Mouse (Mus musculus) myocyte (in vitro differentiated cells): ENCODE measurements at regions not wholly inside any gene's neighbourhood (a gene's known extent, or its start where the extent isn't known, plus 50 kb on each side); places are given as distances from the start of the nearest gene placed in this dataset.

Source experiments
- H3K27me3 ChIP-seq: one replicate; pipeline ENCODE4 v1.6.1; 2011; ENCODE audit not compliant: control insufficient read depth, insufficient read depth, insufficient read length
- H3K36me3 ChIP-seq: one replicate; pipeline ENCODE4 v1.6.1; 2011; ENCODE audit not compliant: control insufficient read depth, insufficient read depth
- H3K4me2 ChIP-seq: one replicate; pipeline ENCODE4 v1.6.1; 2011; ENCODE audit warnings: low read depth, control low read depth
- H3K4me3 ChIP-seq: one replicate; pipeline ENCODE4 v1.5.1; 2011; ENCODE audit warnings: mild to moderate bottlenecking, control low read depth, moderate library complexity
- H3K79me2 ChIP-seq: one replicate; pipeline ENCODE4 v1.6.1; 2011; ENCODE audit not compliant: control insufficient read depth, insufficient read depth
- H3ac ChIP-seq: one replicate; pipeline ENCODE4 v1.6.1; 2011; ENCODE audit not compliant: control insufficient read depth, insufficient read length
- CEBPB ChIP-seq: IDR thresholded peaks from 2 replicates; pipeline ENCODE4 v1.6.1; 2011; ENCODE audit warnings: mild to moderate bottlenecking, moderate library complexity; ENCODE audit not compliant: poor library complexity, insufficient read depth, severe bottlenecking
- E2F4 ChIP-seq: IDR thresholded peaks from one replicate; pipeline ENCODE4 v1.6.1; 2011; ENCODE audit warnings: mild to moderate bottlenecking, control low read depth, moderate library complexity; ENCODE audit not compliant: insufficient read depth
- MAX ChIP-seq: IDR thresholded peaks from one replicate; pipeline ENCODE4 v1.6.1; 2011; ENCODE audit warnings: low read depth, mild to moderate bottlenecking, control low read depth
- MYOD1 ChIP-seq, 3 experiments: IDR thresholded peaks; one replicate each; pipeline ENCODE4 v1.6.1; 2011; ENCODE audit warnings: control low read depth in 2 of 3, low read depth in 2 of 3, mild to moderate bottlenecking in 2 of 3, moderate library complexity in 1 of 3; ENCODE audit not compliant: insufficient read length in 2 of 3, control insufficient read depth in 1 of 3
- MYOG ChIP-seq, 3 experiments: IDR thresholded peaks; one replicate each; pipeline ENCODE4 v1.6.1; 2011; ENCODE audit warnings: control low read depth in 2 of 3, low read depth in 2 of 3, mild to moderate bottlenecking in 2 of 3; ENCODE audit not compliant: insufficient read length in 2 of 3, control insufficient read depth in 1 of 3, insufficient read depth in 1 of 3
- POLR2A ChIP-seq: IDR thresholded peaks from one replicate; pipeline ENCODE4 v1.6.1; 2011; ENCODE audit warnings: low read depth, mild to moderate bottlenecking, control low read depth, moderate library complexity; ENCODE audit not compliant: insufficient read length
- POLR2AphosphoS2 ChIP-seq: IDR thresholded peaks from one replicate; pipeline ENCODE4 v1.6.1; 2011; ENCODE audit warnings: low read depth, control low read depth; ENCODE audit not compliant: insufficient read length
- REST ChIP-seq: IDR thresholded peaks from one replicate; pipeline ENCODE4 v1.6.1; 2011; ENCODE audit warnings: mild to moderate bottlenecking, control low read depth, moderate library complexity; ENCODE audit not compliant: insufficient read depth, insufficient read length
- SRF ChIP-seq: IDR thresholded peaks from one replicate; pipeline ENCODE4 v1.6.1; 2011; ENCODE audit warnings: low read depth; ENCODE audit not compliant: control insufficient read depth, insufficient read length
- TCF12 ChIP-seq: IDR thresholded peaks from one replicate; pipeline ENCODE4 v1.6.1; 2011; ENCODE audit warnings: mild to moderate bottlenecking, control low read depth; ENCODE audit not compliant: poor library complexity, insufficient read depth, severe bottlenecking
- TCF3 ChIP-seq: IDR thresholded peaks from one replicate; pipeline ENCODE4 v1.6.1; 2011; ENCODE audit warnings: low read depth, control low read depth; ENCODE audit not compliant: insufficient read length
- USF1 ChIP-seq: IDR thresholded peaks from one replicate; pipeline ENCODE4 v1.6.1; 2011; ENCODE audit warnings: low read depth, mild to moderate bottlenecking, control low read depth, moderate library complexity

DNA sequence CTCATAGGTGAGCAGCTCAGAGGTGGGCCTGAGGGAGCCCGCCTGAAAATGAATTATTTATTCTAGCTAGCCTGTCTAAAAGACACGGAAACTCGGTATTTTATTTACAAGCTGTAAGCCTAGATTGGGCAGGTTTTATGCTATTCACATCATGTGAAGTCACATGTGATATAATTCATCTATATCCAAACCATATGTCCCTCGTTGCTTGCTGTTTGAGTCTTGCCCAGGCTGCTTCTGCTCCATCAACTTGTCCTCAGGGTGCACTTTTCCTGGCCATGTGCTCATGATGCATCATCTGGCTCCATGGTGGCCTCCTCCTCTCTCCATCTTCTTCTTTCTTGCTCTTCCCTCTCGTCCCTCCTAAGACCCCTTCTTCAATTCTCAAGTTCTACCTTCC is 53.0 kb upstream of the Gm11983 start:
- no peak overlapping the region for H3K4me2 ChIP-seq
- no peak for TF ChIP-seq TCF12
- no peak for TF ChIP-seq POLR2AphosphoS2
- no peak for TF ChIP-seq REST
- no peak for TF ChIP-seq USF1
- no peak for TF ChIP-seq POLR2A
- TF ChIP-seq MAX, result no peak
- TF ChIP-seq MYOD1 (IDR thresholded peaks at IDR 0.05; ENCODE audit: control insufficient read depth in 1 of 3, insufficient read length in 2 of 3, low read depth in 2 of 3), result no peak
- no peak for TF ChIP-seq E2F4
- TF ChIP-seq CEBPB, result no peak
- no peak for TF ChIP-seq TCF3
- no peak for TF ChIP-seq MYOG (IDR thresholded peaks at IDR 0.05; ENCODE audit: control insufficient read depth in 1 of 3, insufficient read depth in 1 of 3, insufficient read length in 2 of 3, low read depth in 2 of 3)
- no peak for TF ChIP-seq SRF
- no peak overlapping the region for H3K4me3 ChIP-seq
- no peak overlapping the region for H3ac ChIP-seq
- no peaks in the 10 kb centered on the region for H3K27me3 ChIP-seq
- H3K36me3 ChIP-seq, result no peaks in the 10 kb centered on the region
- no peaks in the 10 kb centered on the region for H3K79me2 ChIP-seq

DNA sequence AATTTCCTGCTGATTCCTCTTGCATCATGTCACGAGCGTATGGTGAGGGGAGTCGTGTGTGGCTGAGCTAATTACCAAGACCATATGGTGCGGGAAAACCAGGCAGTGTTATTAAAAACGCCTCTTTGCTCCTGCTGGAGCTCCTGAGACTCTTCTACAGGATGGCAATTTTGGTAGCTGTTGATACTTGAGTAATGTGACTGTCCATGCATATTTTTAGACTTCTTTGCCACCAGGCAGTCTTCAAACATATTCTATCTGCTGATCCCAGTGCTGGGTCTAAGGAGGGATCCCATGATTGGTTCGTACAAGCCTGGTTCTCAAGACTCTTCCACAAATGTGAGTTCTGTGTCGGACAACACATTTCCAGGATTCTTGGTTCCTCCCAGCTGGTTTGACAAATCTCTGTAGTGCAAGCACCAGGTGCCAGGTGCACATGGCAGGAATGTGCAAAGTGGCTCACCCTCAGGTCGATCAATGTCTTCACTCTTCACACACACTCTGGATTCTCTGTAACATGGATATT is 52.3 kb upstream of the Gm11983 start:
- no peak for TF ChIP-seq E2F4
- H3K4me2 ChIP-seq, result no peak overlapping the region
- no peak overlapping the region for H3K4me3 ChIP-seq
- H3K27me3 ChIP-seq, result no peaks in the 10 kb centered on the region
- H3K79me2 ChIP-seq, result no peaks in the 10 kb centered on the region
- H3K36me3 ChIP-seq, result no peaks in the 10 kb centered on the region
- H3ac ChIP-seq, result no peak overlapping the region

DNA sequence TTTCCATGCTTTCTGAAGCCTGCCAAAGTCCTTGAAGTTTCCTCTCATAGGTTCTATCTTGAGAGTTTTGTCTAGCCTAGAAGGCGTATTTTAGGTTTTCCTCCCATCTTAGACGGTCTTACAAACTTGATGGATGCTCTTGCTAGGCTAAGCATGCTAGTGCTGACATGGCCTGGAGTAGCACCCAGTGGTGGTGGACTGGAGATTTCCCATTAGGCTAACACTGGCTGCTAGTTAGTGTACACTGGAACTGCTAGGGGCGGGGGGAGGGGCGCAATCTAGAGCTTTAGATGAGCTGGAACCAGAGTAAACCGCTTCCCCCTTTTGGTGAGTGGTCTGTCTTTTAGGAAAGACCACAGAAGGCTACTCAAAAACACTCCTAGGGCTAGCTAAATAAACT is 51.7 kb upstream of the Gm11983 start:
- no peak for TF ChIP-seq MAX
- no peak for TF ChIP-seq CEBPB
- TF ChIP-seq REST, result no peak
- TF ChIP-seq POLR2AphosphoS2, result no peak
- TF ChIP-seq SRF, result no peak
- TF ChIP-seq E2F4, result no peak
- no peak for TF ChIP-seq TCF3
- TF ChIP-seq MYOG (IDR thresholded peaks at IDR 0.05; ENCODE audit: control insufficient read depth in 1 of 3, insufficient read depth in 1 of 3, insufficient read length in 2 of 3, low read depth in 2 of 3), result no peak
- TF ChIP-seq TCF12, result no peak
- Histone ChIP-seq H3K79me2 (no peaks in the 10 kb centered on the region), H3ac (no peak overlapping the region), H3K27me3 (no peaks in the 10 kb centered on the region), H3K36me3 (no peaks in the 10 kb centered on the region), H3K4me2 (no peak overlapping the region), H3K4me3 (no peak overlapping the region)
